Mouse (Mus musculus) liver, adult 2 months (tissue): Measurements from ENCODE around the gene Pwwp2b.

ENCODE experiments used
- CTCF ChIP-seq: fragments of 200-500 bp; IDR thresholded peaks from 2 replicates; pipeline ENCODE4 v1.5.1; 2011; ENCODE audit warnings: low read depth, low read length, control low read depth
- POLR2A ChIP-seq: fragments of 200-500 bp; IDR thresholded peaks from 2 replicates; pipeline ENCODE4 v1.6.1; 2011; ENCODE audit warnings: low read length, control low read depth; ENCODE audit not compliant: insufficient read depth; ENCODE audit errors: extremely low read depth

- TF ChIP-seq POLR2A: peak; percentile 58; the same call in 1 of the 2 replicates
- TF ChIP-seq CTCF: no peak
These were observed at the start of gene Pwwp2b for GRCm38 (mm10) chr7:139247881-139248614.
